Mouse (Mus musculus): ENCODE measurements around the gene Pycard. TPM values are rescaled to one million over a fixed set of nuclear protein-coding genes. Genes with fewer than 3 reads are reported as not detected.
A peak's percentile ranks its signal among the peaks of the same experiment; 100 is the strongest.

Gene Pycard
- polyA plus RNA-seq, 1 experiment from 2014 or later, result 7.3 TPM

DNA sequence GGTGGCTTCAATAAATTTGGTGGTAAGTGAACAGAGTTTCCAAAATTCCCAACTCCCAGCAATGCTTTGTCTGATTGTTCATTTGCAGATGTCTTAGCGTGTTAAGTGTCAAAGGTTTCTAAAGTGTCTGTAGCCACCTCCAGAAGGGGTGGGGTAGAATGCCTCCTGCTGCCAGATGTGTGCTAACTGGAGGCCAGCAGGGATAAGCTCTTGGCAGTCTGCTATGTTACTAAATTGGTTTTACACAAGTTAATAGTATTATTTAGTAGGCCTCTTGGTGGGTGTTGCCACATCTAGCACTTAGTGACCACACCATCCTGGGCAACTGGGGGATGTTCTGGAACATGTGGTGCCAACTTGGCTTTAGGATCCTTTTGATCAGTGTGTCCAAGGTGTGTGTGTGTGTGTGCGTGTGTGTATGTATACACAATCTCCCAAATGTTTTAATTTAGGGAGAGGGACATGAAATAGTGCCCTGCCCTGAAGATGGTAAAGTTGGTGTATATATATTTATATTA, 19.2 kb downstream of the Pycard start:
- Histone ChIP-seq H3K9ac (replicated peaks; ENCODE audit: low read length) (no peak overlapping the region), H3K4me3 (ENCODE audit: low read depth, low read length) (no peak overlapping the region), H3K4me1 (ENCODE audit: control insufficient read depth, insufficient read depth, low read length) (no peaks in the 10 kb centered on the region), H3K36me3 (replicated peaks; ENCODE audit: control insufficient read depth, insufficient read depth, low read depth, low read length) (peaks cover 35% of the 10 kb centered on the region), H3K9me3 (replicated peaks; ENCODE audit: control insufficient read depth, low read length) (no peaks in the 10 kb centered on the region), H3K27me3 (ENCODE audit: control insufficient read depth, insufficient read depth, low read length) (no peaks in the 10 kb centered on the region), H3K4me2 (ENCODE audit: low read depth, low read length) (no peak overlapping the region), H3K27ac (replicated peaks; ENCODE audit: low read depth, low read length) (no peak overlapping the region)
- WGBS, result 75% methylated on average over 2 of the region's 2 CpGs
- DNase-seq (ENCODE audit: low spot score) (no peak), ATAC-seq (replicated peaks; ENCODE audit: insufficient number of reproducible peaks, low FRiP score, low TSS enrichment, low read depth) (no peak)

- Histone ChIP-seq H3K36me3 (replicated peaks; ENCODE audit: control insufficient read depth, insufficient read depth, low read depth, low read length) (peaks cover 20% of the 10 kb centered on the region), H3K4me2 (ENCODE audit: low read depth, low read length) (peak overlapping the region; percentile 63), H3K9me3 (replicated peaks; ENCODE audit: control insufficient read depth, low read length) (no peaks in the 10 kb centered on the region), H3K4me3 (ENCODE audit: low read depth, low read length) (peak overlapping the region; percentile 67), H3K27ac (replicated peaks; ENCODE audit: low read depth, low read length) (peak overlapping the region; percentile 93), H3K4me1 (ENCODE audit: control insufficient read depth, insufficient read depth, low read length) (no peaks in the 10 kb centered on the region), H3K27me3 (ENCODE audit: control insufficient read depth, insufficient read depth, low read length) (no peaks in the 10 kb centered on the region), H3K9ac (replicated peaks; ENCODE audit: low read length) (peak overlapping the region; percentile 86)
- WGBS, result 1% methylated on average over 40 of the region's 42 CpGs
- DNase-seq (ENCODE audit: low spot score) (peak; percentile 83), ATAC-seq (replicated peaks; ENCODE audit: insufficient number of reproducible peaks, low FRiP score, low TSS enrichment, low read depth) (no peak)
Measured at GRCm38 (mm10) chr7:127967922-127968828, 25.5 kb downstream of the Pycard start.

DNA sequence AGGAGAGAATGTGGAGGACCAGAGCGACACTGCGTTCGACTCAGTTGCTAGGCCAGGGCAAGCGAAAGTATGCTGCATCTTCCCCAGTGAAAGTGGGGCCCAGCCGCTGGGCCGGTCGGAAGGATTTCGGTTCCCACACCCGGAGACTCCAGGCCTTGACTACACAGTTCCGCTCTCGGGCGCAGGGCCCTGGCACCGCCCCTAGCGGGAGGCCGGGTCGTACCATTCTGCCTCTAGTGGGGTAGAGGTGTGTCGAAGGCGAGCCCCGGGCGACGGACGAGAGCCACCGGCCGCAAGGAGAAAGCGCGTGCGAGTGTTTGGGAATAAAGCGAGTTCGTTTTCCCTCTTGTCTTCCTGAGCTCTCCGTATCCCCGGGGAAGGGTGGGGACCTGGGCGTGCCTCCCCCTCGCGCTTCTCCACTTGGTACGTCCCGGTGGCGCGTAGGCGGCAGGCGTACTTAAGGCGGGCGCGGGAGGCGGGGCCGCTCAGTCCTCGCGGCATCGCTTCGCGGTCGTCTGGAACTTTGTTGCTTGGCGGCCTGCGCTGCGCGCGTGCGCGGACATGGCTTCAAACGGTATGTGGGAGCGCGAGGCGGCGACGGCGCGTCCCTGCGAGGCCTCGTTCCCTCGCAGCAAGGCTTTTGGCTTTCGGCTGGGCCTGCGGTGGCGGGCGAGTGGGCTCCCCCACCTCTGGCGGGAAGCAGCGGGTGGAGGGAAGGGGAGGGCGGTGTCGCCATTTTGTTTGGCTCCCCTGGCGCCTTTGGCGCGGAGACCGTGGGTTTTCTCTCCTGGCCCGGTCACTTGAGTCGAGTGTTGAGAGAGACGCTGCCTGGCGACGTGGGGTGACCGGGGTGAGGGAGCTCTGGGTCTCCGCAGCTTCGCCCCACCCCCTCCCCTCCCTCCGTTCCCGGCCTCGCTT, 26.4 kb downstream of the Pycard start, which contains the start of gene Fus:
Gene Fus (plus strand): TSS at position 454 of the 918 bp plus-strand sequence.
- H3K9me3 ChIP-seq (replicated peaks; ENCODE audit: control insufficient read depth, low read length), result no peaks in the 10 kb centered on the region
- peak within 1 kb of the TSS; percentile 93 for H3K27ac ChIP-seq (replicated peaks; ENCODE audit: low read depth, low read length)
- H3K4me3 ChIP-seq (ENCODE audit: low read depth, low read length), result peak within 1 kb of the TSS; percentile 67
- ATAC-seq (replicated peaks; ENCODE audit: insufficient number of reproducible peaks, low FRiP score, low TSS enrichment, low read depth) (peak; percentile 92), DNase-seq (ENCODE audit: low spot score) (peak; percentile 93)
- no peaks in the 10 kb centered on the region for H3K4me1 ChIP-seq (ENCODE audit: control insufficient read depth, insufficient read depth, low read length)
- no peaks in the 10 kb centered on the region for H3K27me3 ChIP-seq (ENCODE audit: control insufficient read depth, insufficient read depth, low read length)
- WGBS, result under 1% methylated on average over 88 of the region's 92 CpGs
- peak within 1 kb of the TSS; percentile 63 for H3K4me2 ChIP-seq (ENCODE audit: low read depth, low read length)
- H3K36me3 ChIP-seq (replicated peaks; ENCODE audit: control insufficient read depth, insufficient read depth, low read depth, low read length), result peaks cover 13% of the 10 kb centered on the region
- H3K9ac ChIP-seq (replicated peaks; ENCODE audit: low read length), result peak within 1 kb of the TSS; percentile 86

DNA sequence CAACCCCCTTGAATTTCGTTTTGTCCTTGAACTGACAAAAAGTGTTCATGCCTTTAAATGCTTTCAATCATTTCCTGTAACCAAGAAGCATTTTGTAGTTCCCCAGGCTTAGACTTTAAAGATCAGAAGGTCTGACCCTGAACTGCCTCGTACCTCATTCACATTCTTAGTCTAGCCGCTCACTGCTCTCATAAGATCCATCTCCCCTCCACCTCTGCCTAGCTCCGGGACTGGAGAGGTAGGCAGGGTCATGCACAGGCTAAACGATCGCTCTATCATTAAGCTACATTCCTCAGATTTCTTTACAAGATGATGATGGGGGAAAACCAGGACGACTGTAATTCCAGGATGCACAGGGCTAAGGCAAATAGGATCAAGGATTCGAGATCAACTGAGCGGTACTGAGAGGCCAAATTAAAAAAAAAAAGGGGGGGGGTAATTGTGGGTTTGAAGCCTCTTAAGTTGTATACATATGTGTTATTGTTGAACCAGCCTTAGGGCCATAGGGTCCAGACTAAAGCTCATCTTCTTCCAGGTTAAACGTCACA, 27.2 kb downstream of the Pycard start:
- no peaks in the 10 kb centered on the region for H3K27me3 ChIP-seq (ENCODE audit: control insufficient read depth, insufficient read depth, low read length)
- DNase-seq (ENCODE audit: low spot score) (peak; percentile 34), ATAC-seq (replicated peaks; ENCODE audit: insufficient number of reproducible peaks, low FRiP score, low TSS enrichment, low read depth) (peak; percentile 25; the same call in 1 of the 2 replicates)
- H3K4me3 ChIP-seq (ENCODE audit: low read depth, low read length), result peak overlapping the region; percentile 67
- WGBS, result 7% methylated on average over 10 of the region's 10 CpGs
- H3K4me2 ChIP-seq (ENCODE audit: low read depth, low read length), result peak overlapping the region; percentile 59
- H3K36me3 ChIP-seq (replicated peaks; ENCODE audit: control insufficient read depth, insufficient read depth, low read depth, low read length), result peaks cover 10% of the 10 kb centered on the region
- H3K9ac ChIP-seq (replicated peaks; ENCODE audit: low read length), result peak overlapping the region; percentile 86
- H3K27ac ChIP-seq (replicated peaks; ENCODE audit: low read depth, low read length), result peak overlapping the region; percentile 93
- no peaks in the 10 kb centered on the region for H3K9me3 ChIP-seq (replicated peaks; ENCODE audit: control insufficient read depth, low read length)
- no peaks in the 10 kb centered on the region for H3K4me1 ChIP-seq (ENCODE audit: control insufficient read depth, insufficient read depth, low read length)

- Histone ChIP-seq H3K4me3 (ENCODE audit: low read depth, low read length) (no peak overlapping the region), H3K27me3 (ENCODE audit: control insufficient read depth, insufficient read depth, low read length) (no peaks in the 10 kb centered on the region), H3K9me3 (replicated peaks; ENCODE audit: control insufficient read depth, low read length) (no peaks in the 10 kb centered on the region), H3K27ac (replicated peaks; ENCODE audit: low read depth, low read length) (no peak overlapping the region), H3K4me1 (ENCODE audit: control insufficient read depth, insufficient read depth, low read length) (no peaks in the 10 kb centered on the region), H3K4me2 (ENCODE audit: low read depth, low read length) (no peak overlapping the region), H3K36me3 (replicated peaks; ENCODE audit: control insufficient read depth, insufficient read depth, low read depth, low read length) (no peaks in the 10 kb centered on the region), H3K9ac (replicated peaks; ENCODE audit: low read length) (no peak overlapping the region)
- WGBS, result 62% methylated on average over 5 of the region's 5 CpGs
- ATAC-seq (replicated peaks; ENCODE audit: insufficient number of reproducible peaks, low FRiP score, low TSS enrichment, low read depth) (no peak), DNase-seq (ENCODE audit: low spot score) (no peak)
Measured at GRCm38 (mm10) chr7:127959364-127959763, 34.3 kb downstream of the Pycard start.

GRCm38 (mm10) chr7:127952864-127953581, 40.6 kb downstream of the Pycard start:
- H3K4me1 ChIP-seq (ENCODE audit: control insufficient read depth, insufficient read depth, low read length), result no peaks in the 10 kb centered on the region
- H3K9ac ChIP-seq (replicated peaks; ENCODE audit: low read length), result no peak overlapping the region
- H3K27me3 ChIP-seq (ENCODE audit: control insufficient read depth, insufficient read depth, low read length), result no peaks in the 10 kb centered on the region
- H3K9me3 ChIP-seq (replicated peaks; ENCODE audit: control insufficient read depth, low read length), result no peaks in the 10 kb centered on the region
- 43% methylated on average over 13 of the region's 13 CpGs for WGBS
- H3K27ac ChIP-seq (replicated peaks; ENCODE audit: low read depth, low read length), result no peak overlapping the region
- DNase-seq (ENCODE audit: low spot score) (no peak), ATAC-seq (replicated peaks; ENCODE audit: insufficient number of reproducible peaks, low FRiP score, low TSS enrichment, low read depth) (no peak)
- no peaks in the 10 kb centered on the region for H3K36me3 ChIP-seq (replicated peaks; ENCODE audit: control insufficient read depth, insufficient read depth, low read depth, low read length)
- H3K4me3 ChIP-seq (ENCODE audit: low read depth, low read length), result no peak overlapping the region
- no peak overlapping the region for H3K4me2 ChIP-seq (ENCODE audit: low read depth, low read length)

DNA sequence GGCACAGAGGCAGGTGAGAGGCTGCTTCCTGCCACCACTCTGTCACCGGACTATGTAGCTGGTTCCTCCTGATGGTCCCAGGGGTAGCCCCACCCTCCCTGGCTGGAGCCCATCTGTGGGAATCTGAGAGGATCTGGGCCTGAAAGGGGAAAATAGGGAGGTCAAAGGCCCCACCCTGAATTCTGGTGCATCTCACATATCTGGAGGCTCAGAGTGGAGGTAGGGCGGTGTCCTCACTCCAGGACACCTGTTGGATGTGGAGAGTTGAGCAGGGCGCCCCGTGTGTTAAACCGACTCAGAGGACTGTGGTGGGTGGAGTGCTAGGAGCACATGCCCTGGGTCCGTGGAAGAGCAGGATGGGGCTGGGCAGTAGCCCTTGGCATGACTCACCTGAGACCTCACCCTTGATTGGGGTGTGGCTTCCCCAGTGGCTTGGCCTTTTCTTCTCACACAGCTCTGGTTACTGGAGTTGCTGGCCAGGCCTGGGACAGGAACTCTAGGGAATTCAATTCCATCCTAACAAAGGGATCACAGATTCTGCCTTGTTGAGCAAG, 47.1 kb downstream of the Pycard start, which contains the start of gene Prss36:
Gene Prss36 (minus strand): TSS at position 256 of the 554 bp plus-strand sequence.
- Histone ChIP-seq H3K4me1 (ENCODE audit: control insufficient read depth, insufficient read depth, low read length) (no peaks in the 10 kb centered on the region), H3K4me2 (ENCODE audit: low read depth, low read length) (no peak within 1 kb of the TSS), H3K4me3 (ENCODE audit: low read depth, low read length) (no peak within 1 kb of the TSS), H3K27me3 (ENCODE audit: control insufficient read depth, insufficient read depth, low read length) (peaks cover 16% of the 10 kb centered on the region), H3K27ac (replicated peaks; ENCODE audit: low read depth, low read length) (no peak within 1 kb of the TSS), H3K9ac (replicated peaks; ENCODE audit: low read length) (no peak within 1 kb of the TSS), H3K9me3 (replicated peaks; ENCODE audit: control insufficient read depth, low read length) (no peaks in the 10 kb centered on the region), H3K36me3 (replicated peaks; ENCODE audit: control insufficient read depth, insufficient read depth, low read depth, low read length) (no peaks in the 10 kb centered on the region)
- DNase-seq (ENCODE audit: low spot score) (no peak), ATAC-seq (replicated peaks; ENCODE audit: insufficient number of reproducible peaks, low FRiP score, low TSS enrichment, low read depth) (no peak)
- WGBS, result 67% methylated on average over 6 of the region's 6 CpGs
